Mouse (Mus musculus): ENCODE measurements around the gene Osbpl6.

GRCm38 (mm10) chr2:76571543-76571942, 165.2 kb downstream of the Osbpl6 start:
- no peak for TF ChIP-seq POLR2A (IDR thresholded peaks at IDR 0.05; ENCODE audit: low read depth, low read length)
- no peak for TF ChIP-seq CTCF (conservative IDR thresholded peaks at IDR 0.05; ENCODE audit: insufficient read depth, insufficient read length, low read depth, low read length)

All from kidney, adult 2 months (tissue).